Comparison of ENCODE assay signal across 43 mouse cellular contexts in genomic region chr1:174038480-174038879, GRCm38 (mm10). TPM values are rescaled to one million over a fixed set of nuclear protein-coding genes. Genes with fewer than 3 reads are reported as not detected.
DNase-seq lines count a peak whose midpoint lies in the region; ATAC-seq and TF ChIP-seq lines count a peak whose summit lies in the region.
"Had no signal": no experiment of that assay in that cellular context is flagged by ENCODE, and none has a peak within 500 bp of the region (broad histone marks: within the 10 kb centered on the region; RNA-seq: fewer than 3 reads in every experiment).

No protein-coding gene starts in this region.

- no peaks in the 10 kb centered on the region for H3K9me3 ChIP-seq in kidney, embryonic 15.5 days (replicated peaks)
- H3K9me3 ChIP-seq: heart, embryonic 10.5 days; hindbrain, embryonic 10.5 days; hindbrain, embryonic 15.5 days; midbrain, embryonic 10.5 days; midbrain, embryonic 15.5 days had no signal

- 65% methylated on average over 3 of the region's 3 CpGs for WGBS in kidney, adult 2 months
- 82% methylated on average over 3 of the region's 3 CpGs for WGBS in kidney, embryonic 15.5 days

- TF ChIP-seq POLR2A in kidney, adult 2 months (IDR thresholded peaks at IDR 0.05; ENCODE audit: low read depth, low read length), result no peak

- H3K9ac ChIP-seq in kidney, embryonic 15.5 days, result no peak overlapping the region
- H3K9ac ChIP-seq: hindbrain, embryonic 15.5 days; midbrain, embryonic 15.5 days had no signal

- no peaks in the 10 kb centered on the region for H3K27me3 ChIP-seq in kidney, adult 2 months (replicated peaks; ENCODE audit: control insufficient read depth, insufficient read depth, low read length)
- H3K27me3 ChIP-seq in kidney, embryonic 15.5 days, result no peaks in the 10 kb centered on the region
- H3K27me3 ChIP-seq: hindbrain, embryonic 15.5 days; midbrain, embryonic 15.5 days had no signal

- no peaks in the 10 kb centered on the region for H3K36me3 ChIP-seq in kidney, adult 2 months (ENCODE audit: control insufficient read depth, insufficient read depth, low read length)
- H3K36me3 ChIP-seq in kidney, embryonic 15.5 days, result no peaks in the 10 kb centered on the region
- H3K36me3 ChIP-seq: heart, embryonic 10.5 days; hindbrain, embryonic 10.5 days; hindbrain, embryonic 15.5 days; midbrain, embryonic 10.5 days; midbrain, embryonic 15.5 days had no signal

- no peak for DNase-seq in gastrocnemius, adult 2 months
- no peak for DNase-seq in gastrocnemius, postnatal 4 days (ENCODE audit: low spot score in 2 of 2)
- DNase-seq in kidney, adult 2 months, result peak; percentile 6
- DNase-seq in lung, postnatal 36 days, result peak; percentile 35
- DNase-seq in lung, postnatal 25 days (ENCODE audit: low spot score), result no peak
- peak; percentile 60 for DNase-seq in skeletal muscle tissue, adult 2 months (ENCODE audit: low read depth, low spot score)
- DNase-seq in left cerebral cortex, postnatal 25 days (ENCODE audit: low spot score in 2 of 2), result no peak
- DNase-seq: adrenal gland, adult 2 months; adrenal gland, postnatal 36 days; cerebellum, adult 18-20 months; cerebellum, postnatal 10 days; gastrocnemius, postnatal 10 days; kidney, adult 18-20 months; kidney, postnatal 4 days; layer of hippocampus, postnatal 36 days; right cerebral cortex, adult 18-20 months; thymus, adult 18-20 months; thymus, postnatal 25 days had no signal

- TF ChIP-seq CTCF in gastrocnemius, adult 2 months (IDR thresholded peaks at IDR 0.05), result no peak
- TF ChIP-seq CTCF in kidney, adult 2 months (conservative IDR thresholded peaks at IDR 0.05; ENCODE audit: insufficient read depth, insufficient read length, low read depth, low read length), result no peak

- H3K27ac ChIP-seq in gastrocnemius, adult 2 months, result peak overlapping the region; percentile 51
- no peak overlapping the region for H3K27ac ChIP-seq in kidney, adult 2 months (ENCODE audit: insufficient read depth, low read depth, low read length)
- no peak overlapping the region for H3K27ac ChIP-seq in kidney, embryonic 15.5 days
- H3K27ac ChIP-seq: heart, embryonic 10.5 days; hindbrain, embryonic 10.5 days; hindbrain, embryonic 15.5 days; kidney, postnatal 0 days; macrophage; midbrain, embryonic 10.5 days; midbrain, embryonic 15.5 days; stomach, postnatal 0 days had no signal

- no peak overlapping the region for H3K4me2 ChIP-seq in kidney, embryonic 15.5 days
- H3K4me2 ChIP-seq: hindbrain, embryonic 15.5 days; liver, embryonic 11.5 days; midbrain, embryonic 15.5 days had no signal

- intact Hi-C loops in gastrocnemius, adult 2 months (cut with DNase I), result no loop called here
- intact Hi-C loops in left cerebral cortex, postnatal 25 days (cut with DNase I), result no loop called here

- H3K4me1 ChIP-seq in kidney, adult 2 months (ENCODE audit: control insufficient read depth, insufficient read depth, low read length), result no peaks in the 10 kb centered on the region
- no peaks in the 10 kb centered on the region for H3K4me1 ChIP-seq in kidney, embryonic 15.5 days
- H3K4me1 ChIP-seq: heart, embryonic 10.5 days; hindbrain, embryonic 10.5 days; hindbrain, embryonic 15.5 days; midbrain, embryonic 10.5 days; midbrain, embryonic 15.5 days had no signal

- no peak for ATAC-seq in kidney, embryonic 15.5 days (replicated peaks; ENCODE audit: low FRiP score)
- ATAC-seq: CD4-positive, CD25-positive, alpha-beta regulatory T cell, adult 4 months; forebrain, embryonic 16.5 days; inflammation-experienced regulatory T-cells, adult 6 months; midbrain, embryonic 15.5 days had no signal

- no peak overlapping the region for H3K4me3 ChIP-seq in gastrocnemius, adult 2 months
- H3K4me3 ChIP-seq in kidney, adult 2 months (ENCODE audit: insufficient read depth, low read depth, low read length), result no peak overlapping the region
- H3K4me3 ChIP-seq in kidney, embryonic 15.5 days (replicated peaks), result no peak overlapping the region
- H3K4me3 ChIP-seq: erythroblast, embryonic 14.5 days; heart, embryonic 10.5 days; hindbrain, embryonic 10.5 days; hindbrain, embryonic 15.5 days; midbrain, embryonic 10.5 days; midbrain, embryonic 15.5 days had no signal

RNA-seq across cellular contexts. Expression of gene Olfr433, which starts 2.0 kb away (rescaled TPM):
- not detected for total RNA-seq in gastrocnemius, adult 2 months (2021)
- not detected for total RNA-seq in gastrocnemius, postnatal 4 days (2021)
- 0.03 and 0.04 TPM in 2 replicates for polyA plus RNA-seq in kidney, adult 2 months (2012; rRNA removed)
- not detected in 2 replicates for polyA plus RNA-seq in kidney, embryonic 15.5 days (2015; fragmentation: Nextera tagmentation; extraction: Ambion mirVana)
- not detected for total RNA-seq in left cerebral cortex, postnatal 25 days (2021)
- total RNA-seq: adrenal gland, adult 2 months; adrenal gland, postnatal 36 days; gastrocnemius, postnatal 10 days; layer of hippocampus, postnatal 36 days; left cerebral cortex, postnatal 10 days had no signal
- polyA plus RNA-seq: CD4-positive, CD25-positive, alpha-beta regulatory T cell, adult 4 months; erythroblast, embryonic 14.5 days; forebrain, embryonic 11.5 days; forebrain, embryonic 16.5 days; heart, embryonic 16.5 days; hindbrain, embryonic 10.5 days; hindbrain, embryonic 15.5 days; inflammation-experienced regulatory T-cells, adult 6 months; kidney, postnatal 0 days; limb, embryonic 11.5 days; midbrain, embryonic 10.5 days; midbrain, embryonic 15.5 days; neural tube, embryonic 11.5 days; stomach, postnatal 0 days had no signal

RNA-seq across cellular contexts. Expression of gene Ifi205, which starts 6.9 kb away (rescaled TPM):
- total RNA-seq in gastrocnemius, adult 2 months (2021), result 10 to 100 TPM in 1 of 2 experiments, 1 to 10 TPM in 1; 8.0 to 11.2 TPM
- 1 to 10 TPM; 1.3 to 1.7 TPM for total RNA-seq in gastrocnemius, postnatal 4 days (2021)
- 0.26 and 0.64 TPM in 2 replicates for polyA plus RNA-seq in kidney, adult 2 months (2012; rRNA removed)
- not detected in 2 replicates for polyA plus RNA-seq in kidney, embryonic 15.5 days (2015; fragmentation: Nextera tagmentation; extraction: Ambion mirVana)
- not detected for total RNA-seq in left cerebral cortex, postnatal 25 days (2021)
- total RNA-seq: layer of hippocampus, postnatal 36 days; left cerebral cortex, postnatal 10 days had no signal
- polyA plus RNA-seq: brain, embryonic 14.5 days; erythroblast, embryonic 14.5 days; forebrain, embryonic 11.5 days; forebrain, embryonic 16.5 days; hindbrain, embryonic 15.5 days; limb, embryonic 11.5 days; midbrain, embryonic 10.5 days; neural tube, embryonic 11.5 days had no signal

RNA-seq across cellular contexts. Expression of gene Olfr432, which starts 10.5 kb away (rescaled TPM):
- total RNA-seq in gastrocnemius, adult 2 months (2021), result not detected
- not detected for total RNA-seq in gastrocnemius, postnatal 4 days (2021)
- not detected in 2 replicates for polyA plus RNA-seq in kidney, adult 2 months (2012; rRNA removed)
- not detected in 2 replicates for polyA plus RNA-seq in kidney, embryonic 15.5 days (2015; fragmentation: Nextera tagmentation; extraction: Ambion mirVana)
- not detected for total RNA-seq in left cerebral cortex, postnatal 25 days (2021)
- total RNA-seq: adrenal gland, adult 2 months; adrenal gland, postnatal 36 days; common myeloid progenitor, adult 5-6 weeks; gastrocnemius, postnatal 10 days; layer of hippocampus, postnatal 36 days; left cerebral cortex, postnatal 10 days; neutrophil, adult 5-6 weeks had no signal
- polyA plus RNA-seq: brain, embryonic 14.5 days; CD4-positive, CD25-positive, alpha-beta regulatory T cell, adult 4 months; embryonic facial prominence, embryonic 14.5 days; erythroblast, embryonic 14.5 days; forebrain, embryonic 11.5 days; forebrain, embryonic 16.5 days; heart, embryonic 10.5 days; heart, embryonic 16.5 days; hindbrain, embryonic 10.5 days; hindbrain, embryonic 15.5 days; inflammation-experienced regulatory T-cells, adult 6 months; kidney, postnatal 0 days; limb, embryonic 11.5 days; liver, embryonic 11.5 days; liver, embryonic 16.5 days; macrophage; midbrain, embryonic 10.5 days; midbrain, embryonic 15.5 days; neural tube, embryonic 11.5 days; stomach, postnatal 0 days had no signal

RNA-seq across cellular contexts. Expression of gene Olfr430, which starts 27.9 kb away (rescaled TPM):
- total RNA-seq in gastrocnemius, adult 2 months (2021), result not detected
- total RNA-seq in gastrocnemius, postnatal 4 days (2021), result not detected
- not detected in 2 replicates for polyA plus RNA-seq in kidney, adult 2 months (2012; rRNA removed)
- polyA plus RNA-seq in kidney, embryonic 15.5 days (2015; fragmentation: Nextera tagmentation; extraction: Ambion mirVana), result not detected in 2 replicates
- not detected for total RNA-seq in left cerebral cortex, postnatal 25 days (2021)
- total RNA-seq: adrenal gland, adult 2 months; adrenal gland, postnatal 36 days; common myeloid progenitor, adult 5-6 weeks; gastrocnemius, postnatal 10 days; layer of hippocampus, postnatal 36 days; left cerebral cortex, postnatal 10 days; neutrophil, adult 5-6 weeks had no signal
- polyA plus RNA-seq: adrenal gland, adult 2 months; brain, embryonic 14.5 days; CD4-positive, CD25-positive, alpha-beta regulatory T cell, adult 4 months; erythroblast, embryonic 14.5 days; forebrain, embryonic 11.5 days; forebrain, embryonic 16.5 days; heart, embryonic 10.5 days; heart, embryonic 16.5 days; hindbrain, embryonic 10.5 days; hindbrain, embryonic 15.5 days; inflammation-experienced regulatory T-cells, adult 6 months; kidney, postnatal 0 days; limb, embryonic 11.5 days; liver, embryonic 11.5 days; liver, embryonic 16.5 days; macrophage; midbrain, embryonic 10.5 days; midbrain, embryonic 15.5 days; neural tube, embryonic 11.5 days; spleen, adult 2 months; stomach, postnatal 0 days had no signal

RNA-seq across cellular contexts. Expression of gene Olfr429, which starts 45.7 kb away (rescaled TPM):
- not detected for total RNA-seq in gastrocnemius, adult 2 months (2021)
- total RNA-seq in gastrocnemius, postnatal 4 days (2021), result not detected
- not detected in 2 replicates for polyA plus RNA-seq in kidney, adult 2 months (2012; rRNA removed)
- not detected in 2 replicates for polyA plus RNA-seq in kidney, embryonic 15.5 days (2015; fragmentation: Nextera tagmentation; extraction: Ambion mirVana)
- not detected for total RNA-seq in left cerebral cortex, postnatal 25 days (2021)
- total RNA-seq: adrenal gland, adult 2 months; adrenal gland, postnatal 36 days; common myeloid progenitor, adult 5-6 weeks; gastrocnemius, postnatal 10 days; layer of hippocampus, postnatal 36 days; left cerebral cortex, postnatal 10 days; neutrophil, adult 5-6 weeks had no signal
- polyA plus RNA-seq: adrenal gland, adult 2 months; brain, embryonic 14.5 days; CD4-positive, CD25-positive, alpha-beta regulatory T cell, adult 4 months; erythroblast, embryonic 14.5 days; forebrain, embryonic 11.5 days; forebrain, embryonic 16.5 days; heart, embryonic 10.5 days; heart, embryonic 16.5 days; hindbrain, embryonic 10.5 days; hindbrain, embryonic 15.5 days; inflammation-experienced regulatory T-cells, adult 6 months; kidney, postnatal 0 days; limb, embryonic 11.5 days; liver, embryonic 11.5 days; liver, embryonic 16.5 days; macrophage; midbrain, embryonic 10.5 days; midbrain, embryonic 15.5 days; neural tube, embryonic 11.5 days; spleen, adult 2 months; stomach, postnatal 0 days had no signal

Comparison
In these comparisons a context has a peak if more than half of its experiments do, and no peak if none do; other contexts are left out.
1. DNase-seq: peak in kidney, adult 2 months (single experiment), lung, postnatal 36 days (single experiment) and skeletal muscle tissue, adult 2 months (single experiment); none in gastrocnemius, adult 2 months (single experiment), gastrocnemius, postnatal 4 days (0 of 2), lung, postnatal 25 days (single experiment) and left cerebral cortex, postnatal 25 days (0 of 2).